8 mouse cellular contexts compared by ENCODE assay signal in genomic region chr1:34462766-34463165, GRCm38 (mm10). TPM values are rescaled to one million over a fixed set of nuclear protein-coding genes. Genes with fewer than 3 reads are reported as not detected.
A peak's percentile ranks its signal among the peaks of the same experiment; 100 is the strongest.
DNase-seq lines count a peak whose midpoint lies in the region; ATAC-seq and TF ChIP-seq lines count a peak whose summit lies in the region.

No protein-coding gene starts in this region.

- no peak overlapping the region for H3K27ac ChIP-seq in midbrain, embryonic 11.5 days (ENCODE audit: low read depth, low read length)
- H3K27ac ChIP-seq in midbrain, embryonic 16.5 days (ENCODE audit: low read length): no peak overlapping the region
- no peak overlapping the region for H3K27ac ChIP-seq in liver, embryonic 12.5 days
- H3K27ac ChIP-seq in olfactory bulb, adult 2 months (ENCODE audit: insufficient read depth, low read depth, low read length): no peak overlapping the region

- H3K9ac ChIP-seq in midbrain, embryonic 11.5 days (ENCODE audit: low read length): no peak overlapping the region
- no peak overlapping the region for H3K9ac ChIP-seq in midbrain, embryonic 16.5 days (ENCODE audit: low read depth, low read length)
- H3K9ac ChIP-seq in liver, embryonic 12.5 days: no peak overlapping the region

- peaks cover 25% of the 10 kb centered on the region for H3K27me3 ChIP-seq in midbrain, embryonic 11.5 days (ENCODE audit: control insufficient read depth, insufficient read depth, low read length)
- H3K27me3 ChIP-seq in midbrain, embryonic 16.5 days (ENCODE audit: control insufficient read depth, insufficient read depth, low read depth, low read length): peaks cover 24% of the 10 kb centered on the region
- peaks cover 25% of the 10 kb centered on the region for H3K27me3 ChIP-seq in liver, embryonic 12.5 days (replicated peaks)

- no peak overlapping the region for H3K4me2 ChIP-seq in midbrain, embryonic 11.5 days
- H3K4me2 ChIP-seq in midbrain, embryonic 16.5 days (ENCODE audit: low read length): no peak overlapping the region
- H3K4me2 ChIP-seq in liver, embryonic 12.5 days: no peak overlapping the region

- peaks cover 6% of the 10 kb centered on the region for H3K4me1 ChIP-seq in midbrain, embryonic 11.5 days (ENCODE audit: control insufficient read depth, insufficient read depth, low read length)
- H3K4me1 ChIP-seq in midbrain, embryonic 16.5 days (ENCODE audit: control insufficient read depth, insufficient read depth, low read length): peaks cover 12% of the 10 kb centered on the region
- H3K4me1 ChIP-seq in liver, embryonic 12.5 days: peaks cover 48% of the 10 kb centered on the region
- peaks cover 4% of the 10 kb centered on the region for H3K4me1 ChIP-seq in olfactory bulb, adult 2 months (ENCODE audit: control insufficient read depth, insufficient read depth, low read length)

- H3K9me3 ChIP-seq in midbrain, embryonic 11.5 days (ENCODE audit: control insufficient read depth, low read length): no peaks in the 10 kb centered on the region
- no peaks in the 10 kb centered on the region for H3K9me3 ChIP-seq in midbrain, embryonic 16.5 days (replicated peaks; ENCODE audit: control insufficient read depth, low read length, poor library complexity, severe bottlenecking)
- no peaks in the 10 kb centered on the region for H3K9me3 ChIP-seq in liver, embryonic 12.5 days (replicated peaks)

- no peaks in the 10 kb centered on the region for H3K36me3 ChIP-seq in midbrain, embryonic 11.5 days (ENCODE audit: control insufficient read depth, insufficient read depth, low read length)
- H3K36me3 ChIP-seq in midbrain, embryonic 16.5 days (ENCODE audit: control insufficient read depth, insufficient read depth, low read length): no peaks in the 10 kb centered on the region
- no peaks in the 10 kb centered on the region for H3K36me3 ChIP-seq in liver, embryonic 12.5 days

- 18% methylated on average over 7 of the region's 7 CpGs for WGBS in midbrain, embryonic 11.5 days
- 19% methylated on average over 7 of the region's 7 CpGs for WGBS in midbrain, embryonic 16.5 days
- WGBS in liver, embryonic 12.5 days (ENCODE audit: insufficient replicate concordance): 16% methylated on average over 6 of the region's 7 CpGs
- WGBS in olfactory bulb, adult 2 months: 19% methylated on average over 7 of the region's 7 CpGs

- peak; percentile 94 for DNase-seq in midbrain, embryonic 11.5 days (ENCODE audit: low spot score, missing footprints)
- DNase-seq in ZHBTc4 (ENCODE audit: low read depth, low spot score): peak; percentile 89
- DNase-seq in heart, postnatal 14 days: peak; percentile 67 to 76
- DNase-seq in thymus, postnatal 36 days: peak; percentile 81

- no peak overlapping the region for H3K4me3 ChIP-seq in midbrain, embryonic 11.5 days (ENCODE audit: low read depth, low read length)
- H3K4me3 ChIP-seq in midbrain, embryonic 16.5 days (ENCODE audit: low read depth, low read length): no peak overlapping the region
- no peak overlapping the region for H3K4me3 ChIP-seq in liver, embryonic 12.5 days
- H3K4me3 ChIP-seq in olfactory bulb, adult 2 months (ENCODE audit: insufficient read depth, low read depth, low read length): no peak overlapping the region

- ATAC-seq in midbrain, embryonic 11.5 days (ENCODE audit: low FRiP score): no peak
- ATAC-seq in midbrain, embryonic 16.5 days: no peak
- ATAC-seq in common myeloid progenitor, adult 5-6 weeks (replicated peaks; ENCODE audit: low read depth, poor library complexity, severe bottlenecking): peak; percentile 31
- ATAC-seq in liver, embryonic 12.5 days: peak; percentile 10; the same call in 1 of the 2 replicates

- intact Hi-C loops in heart, postnatal 14 days (cut with DNase I): no loop called here

- no peak for TF ChIP-seq POLR2A in olfactory bulb, adult 2 months (IDR thresholded peaks at IDR 0.05; ENCODE audit: insufficient read depth, low read depth, low read length)

- TF ChIP-seq CTCF in olfactory bulb, adult 2 months (IDR thresholded peaks at IDR 0.05; ENCODE audit: insufficient read depth, low read depth, low read length): peak; percentile 50; the same call in 1 of the 2 replicates

RNA-seq across cellular contexts. Expression of gene Ptpn18, which starts 3.2 kb away (rescaled TPM):
- polyA plus RNA-seq in midbrain, embryonic 11.5 days (2014; fragmentation: Nextera tagmentation; extraction: Ambion mirVana): 5.5 and 7.3 TPM in 2 replicates
- 2.9 and 3.4 TPM in 2 replicates for polyA plus RNA-seq in midbrain, embryonic 16.5 days (2015; fragmentation: Nextera tagmentation; extraction: Ambion mirVana)
- 299 and 432 TPM in 2 replicates for total RNA-seq in common myeloid progenitor, adult 5-6 weeks (2017)
- 1 to 10 TPM; 7.2 to 7.5 TPM for total RNA-seq in heart, postnatal 14 days (2021)
- polyA plus RNA-seq in liver, embryonic 12.5 days (2016; fragmentation: Nextera tagmentation; extraction: Ambion mirVana): 18.6 and 19.1 TPM in 2 replicates
- not detected in 2 replicates for polyA plus RNA-seq in olfactory bulb, adult 2 months (2012; ENCODE audit: insufficient read depth, insufficient read length, low replicate concordance, missing spikeins)

RNA-seq across cellular contexts. Expression of gene Imp4, which starts 23.1 kb away (rescaled TPM):
- polyA plus RNA-seq in midbrain, embryonic 11.5 days (2014; fragmentation: Nextera tagmentation; extraction: Ambion mirVana): 90.3 and 94.0 TPM in 2 replicates
- polyA plus RNA-seq in midbrain, embryonic 16.5 days (2015; fragmentation: Nextera tagmentation; extraction: Ambion mirVana): 49.3 and 52.2 TPM in 2 replicates
- 33.8 and 37.4 TPM in 2 replicates for total RNA-seq in common myeloid progenitor, adult 5-6 weeks (2017)
- total RNA-seq in heart, postnatal 14 days (2021): 10 to 100 TPM; 28.5 to 30.0 TPM
- 96.4 and 100 TPM in 2 replicates for polyA plus RNA-seq in liver, embryonic 12.5 days (2016; fragmentation: Nextera tagmentation; extraction: Ambion mirVana)
- not detected in 2 replicates for polyA plus RNA-seq in olfactory bulb, adult 2 months (2012; ENCODE audit: insufficient read depth, insufficient read length, low replicate concordance, missing spikeins)

RNA-seq across cellular contexts. Expression of gene Ccdc115, which starts 23.3 kb away (rescaled TPM):
- 73.9 and 78.3 TPM in 2 replicates for polyA plus RNA-seq in midbrain, embryonic 11.5 days (2014; fragmentation: Nextera tagmentation; extraction: Ambion mirVana)
- polyA plus RNA-seq in midbrain, embryonic 16.5 days (2015; fragmentation: Nextera tagmentation; extraction: Ambion mirVana): 65.2 and 66.8 TPM in 2 replicates
- total RNA-seq in common myeloid progenitor, adult 5-6 weeks (2017): 55.7 and 63.4 TPM in 2 replicates
- 10 to 100 TPM; 14.1 to 15.0 TPM for total RNA-seq in heart, postnatal 14 days (2021)
- polyA plus RNA-seq in liver, embryonic 12.5 days (2016; fragmentation: Nextera tagmentation; extraction: Ambion mirVana): 34.3 and 35.1 TPM in 2 replicates
- not detected in 2 replicates for polyA plus RNA-seq in olfactory bulb, adult 2 months (2012; ENCODE audit: insufficient read depth, insufficient read length, low replicate concordance, missing spikeins)

RNA-seq across cellular contexts. Expression of gene Prss39, which starts 35.4 kb away (rescaled TPM):
- polyA plus RNA-seq in midbrain, embryonic 11.5 days (2014; fragmentation: Nextera tagmentation; extraction: Ambion mirVana): not detected in 2 replicates
- not detected in 2 replicates for polyA plus RNA-seq in midbrain, embryonic 16.5 days (2015; fragmentation: Nextera tagmentation; extraction: Ambion mirVana)
- total RNA-seq in common myeloid progenitor, adult 5-6 weeks (2017): not detected in 2 replicates
- total RNA-seq in heart, postnatal 14 days (2021): not detected
- not detected in 2 replicates for polyA plus RNA-seq in liver, embryonic 12.5 days (2016; fragmentation: Nextera tagmentation; extraction: Ambion mirVana)
- not detected in 2 replicates for polyA plus RNA-seq in olfactory bulb, adult 2 months (2012; ENCODE audit: insufficient read depth, insufficient read length, low replicate concordance, missing spikeins)

Comparison
In these comparisons a context has a peak if more than half of its experiments do, and no peak if none do; other contexts are left out.
1. ATAC-seq: peak in common myeloid progenitor, adult 5-6 weeks (single experiment) and liver, embryonic 12.5 days (single experiment); none in midbrain, embryonic 11.5 days (single experiment) and midbrain, embryonic 16.5 days (single experiment).
2. RNA of gene Ccdc115, which starts 23.3 kb away (polyA plus RNA-seq): 73.9 to 78.3 TPM in midbrain, embryonic 11.5 days, 65.2 to 66.8 TPM in midbrain, embryonic 16.5 days and 34.3 to 35.1 TPM in liver, embryonic 12.5 days; not detected in olfactory bulb, adult 2 months; every median in the first group is over 10 times any median in the second.
3. Peak in every context shown above with its lines, with median percentiles within 50 percentile points of each other: DNase-seq.